Mouse (Mus musculus): ENCODE data around the gene Gmpr.

DNA sequence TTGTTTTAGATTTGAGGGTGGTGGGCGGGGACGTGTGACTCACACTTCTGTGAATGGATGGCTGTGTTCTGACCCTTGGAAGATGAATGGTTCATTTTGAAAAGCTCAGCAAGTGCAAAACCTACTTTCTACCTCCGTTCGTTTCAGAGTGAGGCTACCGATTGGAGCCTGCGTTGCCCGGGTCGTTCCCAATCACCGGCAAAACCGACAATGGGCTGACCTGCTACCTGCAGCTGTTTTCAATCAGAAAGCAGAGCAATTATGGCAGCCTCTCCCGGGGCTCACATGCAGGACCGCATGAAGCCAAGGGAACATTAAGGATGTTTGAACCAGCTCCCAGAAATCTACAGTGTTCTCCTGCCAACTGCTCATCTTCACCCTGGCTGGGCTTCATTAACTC is 75.0 kb downstream of the Gmpr start:
- TF ChIP-seq CTCF (IDR thresholded peaks at IDR 0.05; ENCODE audit: low read depth, low read length) (no peak), POLR2A (IDR thresholded peaks at IDR 0.05; ENCODE audit: borderline replicate concordance, low read depth, low read length) (no peak)
